Comparison of ENCODE assay signal across 21 mouse cellular contexts in genomic region chr6:55829722-55830121, GRCm38 (mm10). TPM values are rescaled to one million over a fixed set of nuclear protein-coding genes. Genes with fewer than 3 reads are reported as not detected.
"Had no signal": no experiment of that assay in that cellular context is flagged by ENCODE, and none has a peak within 500 bp of the region (broad histone marks: within the 10 kb centered on the region; RNA-seq: fewer than 3 reads in every experiment).

No protein-coding gene starts in this region.

- H3K9me3 ChIP-seq: megakaryocyte, embryonic 14.5 days; neural tube, embryonic 13.5 days; neural tube, embryonic 15.5 days had no signal

- H3K27me3 ChIP-seq: neural tube, embryonic 13.5 days; neural tube, embryonic 15.5 days had no signal

- H3K27ac ChIP-seq: neural tube, embryonic 13.5 days; neural tube, embryonic 15.5 days had no signal

- H3K36me3 ChIP-seq: neural tube, embryonic 13.5 days; neural tube, embryonic 15.5 days had no signal

- ATAC-seq: midbrain, embryonic 16.5 days had no signal

- H3K9ac ChIP-seq: lung, embryonic 14.5 days; neural tube, embryonic 13.5 days; neural tube, embryonic 15.5 days had no signal

- H3K4me1 ChIP-seq: megakaryocyte, embryonic 14.5 days; neural tube, embryonic 13.5 days; neural tube, embryonic 15.5 days had no signal

- DNase-seq: lung, adult 18-20 months; lung, embryonic 14.5 days; lung, postnatal 10 days; lung, postnatal 4 days; midbrain, embryonic 14.5 days; retina, postnatal 1 day; right cerebral cortex, adult 18-20 months; right cerebral cortex, postnatal 25 days; right cerebral cortex, postnatal 4 days; spleen, adult 18-20 months; thymus, adult 18-20 months; thymus, postnatal 14 days; thymus, postnatal 36 days had no signal

- H3K4me3 ChIP-seq: megakaryocyte, embryonic 14.5 days; myocyte; neural tube, embryonic 13.5 days; neural tube, embryonic 15.5 days had no signal

- H3K4me2 ChIP-seq: lung, embryonic 14.5 days; midbrain, embryonic 11.5 days; neural tube, embryonic 13.5 days; neural tube, embryonic 15.5 days had no signal

RNA-seq across cellular contexts. Expression of gene Itprid1, which starts 7.0 kb away (rescaled TPM):
- polyA plus RNA-seq: lung, embryonic 14.5 days; midbrain, embryonic 14.5 days; myocyte; neural tube, embryonic 11.5 days; neural tube, embryonic 13.5 days; thymus, postnatal 0 days had no signal
